Mouse (Mus musculus): ENCODE measurements at regions not wholly inside any gene's neighbourhood (a gene's known extent, or its start where the extent isn't known, plus 50 kb on each side); places are given as distances from the start of the nearest gene placed in this dataset.

DNA sequence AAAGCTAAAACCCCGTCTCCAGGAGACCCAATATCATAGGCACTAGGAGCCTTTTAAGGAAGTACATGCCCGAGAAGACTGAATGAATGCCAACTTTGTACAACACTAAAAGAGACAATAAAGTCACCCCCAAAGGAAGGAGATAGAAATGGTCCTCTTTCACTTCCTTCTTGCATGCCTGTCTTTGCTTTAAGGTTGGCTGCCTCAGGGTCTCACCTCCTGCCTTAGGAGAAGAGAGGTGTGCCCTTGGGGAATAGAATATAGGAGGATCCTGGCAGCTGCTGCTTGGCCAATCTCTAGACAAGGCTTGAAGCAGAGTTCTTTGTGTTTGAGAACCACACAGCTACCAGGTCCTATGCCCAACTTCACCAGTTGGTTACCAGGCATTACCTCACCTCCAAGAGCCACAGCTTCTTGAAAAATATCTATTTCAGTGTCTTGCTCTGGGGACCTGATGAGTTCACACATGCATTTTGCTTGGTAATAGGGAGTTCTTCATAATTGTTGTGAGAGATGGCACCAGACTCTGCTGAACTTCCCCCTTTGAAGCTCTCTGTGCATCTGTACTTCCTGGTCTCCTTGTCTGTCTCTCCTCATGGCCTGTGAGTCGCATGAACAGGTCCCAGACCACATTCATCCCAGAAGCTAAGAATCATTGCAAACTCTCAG is 96.4 kb downstream of the Gm826 start:
- TF ChIP-seq EP300 (IDR thresholded peaks at IDR 0.05; ENCODE audit: insufficient read depth, low read depth, low read length) (no peak), POLR2A (IDR thresholded peaks at IDR 0.05; ENCODE audit: insufficient read depth, low read depth, low read length) (no peak), CTCF (IDR thresholded peaks at IDR 0.05) (no peak)

Data from heart, adult 2 months (tissue).